Mouse (Mus musculus) olfactory bulb, adult 2 months (tissue): ENCODE data around the gene Dnase1. TPM values are rescaled to one million over a fixed set of nuclear protein-coding genes. Genes with fewer than 3 reads are reported as not detected.
"Not testable (repeated sequence)": the region's sequence is repeated elsewhere in the genome, so short reads cannot be mapped to it uniquely, and the experiment has no call there.

Source experiments
- H3K27ac ChIP-seq: fragments of 200-500 bp; 2 replicates; pipeline ENCODE4 v1.5.1; 2012; ENCODE audit warnings: low read depth, low read length; ENCODE audit not compliant: insufficient read depth
- H3K4me1 ChIP-seq: fragments of 200-500 bp; 2 replicates; pipeline ENCODE4 v1.6.1; 2012; ENCODE audit warnings: low read length; ENCODE audit not compliant: control insufficient read depth, insufficient read depth
- H3K4me3 ChIP-seq: fragments of 200-500 bp; 2 replicates; pipeline ENCODE4 v1.5.1; 2012; ENCODE audit warnings: mild to moderate bottlenecking, low read depth, low read length, moderate library complexity; ENCODE audit not compliant: insufficient read depth
- CTCF ChIP-seq: fragments of 200-500 bp; IDR thresholded peaks from 2 replicates; pipeline ENCODE4 v1.5.1; 2012; ENCODE audit warnings: low read depth, mild to moderate bottlenecking, low read length, moderate library complexity; ENCODE audit not compliant: insufficient read depth
- POLR2A ChIP-seq: fragments of 200-500 bp; IDR thresholded peaks from 2 replicates; pipeline ENCODE4 v1.6.1; 2012; ENCODE audit warnings: mild to moderate bottlenecking, low read depth, low read length, moderate library complexity; ENCODE audit not compliant: insufficient read depth
- WGBS: fragments of 180-500 bp; shearing (Covaris S2); methylation state at CpG from one replicate; pipeline ENCODE4 v1.1.7; 2018; 5-methylcytosine and 5-hydroxymethylcytosine counted together
- polyA plus RNA-seq: library from polyadenylated mRNA; stranded (reverse); fragments of >200 nt; gene quantifications from 2 replicates; pipeline ENCODE4 v1.2.4, GENCODE M21; 2012; ENCODE audit warnings: low replicate concordance; ENCODE audit not compliant: missing spikeins, insufficient read depth, insufficient read length

The Dnase1 gene
- polyA plus RNA-seq, 1 experiment: not detected

GRCm38 (mm10) chr16:4074836-4075235 is 38.1 kb downstream of the Dnase1 start:
- Histone ChIP-seq H3K4me3 (no peak overlapping the region), H3K4me1 (no peaks in the 10 kb centered on the region), H3K27ac (no peak overlapping the region)
- 74% methylated on average over 3 of the region's 3 CpGs for WGBS
- no peak for TF ChIP-seq POLR2A
- no peak for TF ChIP-seq CTCF

DNA sequence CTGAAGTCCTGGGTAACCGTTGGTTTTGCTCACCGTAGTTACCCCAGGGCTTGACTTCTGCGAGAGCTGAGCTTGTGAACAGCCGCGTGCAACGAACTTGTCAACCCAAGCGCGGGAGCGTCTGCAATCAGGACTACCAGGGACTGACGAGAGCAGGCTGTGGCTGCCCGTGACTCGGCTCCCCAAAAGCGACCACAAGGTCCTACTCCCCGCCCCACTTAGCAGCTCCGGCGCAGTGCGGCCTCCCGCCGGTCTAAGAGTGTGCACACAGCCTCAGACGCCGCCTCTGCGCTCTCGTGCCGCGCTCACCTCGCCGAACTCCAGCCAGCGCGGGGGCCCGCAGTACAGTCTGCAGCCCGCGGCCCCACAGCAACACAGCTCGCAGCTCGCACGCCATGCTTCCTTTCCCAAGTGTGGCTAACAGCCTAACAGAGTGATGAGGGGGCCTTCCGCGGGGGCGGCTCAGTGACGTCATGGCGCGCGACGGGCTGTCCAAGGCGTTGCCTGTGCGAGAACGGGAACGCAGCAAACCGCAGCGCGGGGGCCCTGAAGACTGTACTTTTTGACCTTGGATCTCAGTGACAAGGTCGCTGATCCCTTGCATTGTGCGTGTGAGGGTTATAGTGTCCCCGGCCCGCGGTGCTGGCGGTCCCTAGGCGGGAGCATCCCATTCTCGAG is 40.8 kb downstream of the Dnase1 start, which contains the start of gene Trap1:
Trap1 (minus strand) TSS at position 444 of the 678 bp plus-strand sequence.
- peak; percentile 79 for TF ChIP-seq POLR2A
- TF ChIP-seq CTCF: no peak
- Histone ChIP-seq H3K4me3 (peak within 1 kb of the TSS; percentile 96), H3K4me1 (no peaks in the 10 kb centered on the region), H3K27ac (peak within 1 kb of the TSS; percentile 88)
- WGBS: under 1% methylated on average over 58 of the region's 58 CpGs

GRCm38 (mm10) chr16:4078302-4078701 is 41.6 kb downstream of the Dnase1 start:
- 74% methylated on average over 10 of the region's 10 CpGs for WGBS
- not testable (repeated sequence) for H3K27ac ChIP-seq, H3K4me3 ChIP-seq, H3K4me1 ChIP-seq

GRCm38 (mm10) chr16:4079656-4080055 is 42.9 kb downstream of the Dnase1 start:
- WGBS: 79% methylated on average over 1 of the region's 1 CpGs
- Histone ChIP-seq H3K4me1 (no peaks in the 10 kb centered on the region), H3K27ac (no peak overlapping the region), H3K4me3 (no peak overlapping the region)
- TF ChIP-seq POLR2A: no peak
- no peak for TF ChIP-seq CTCF

GRCm38 (mm10) chr16:4080419-4080818 is 43.7 kb downstream of the Dnase1 start:
- WGBS: 73% methylated on average over 3 of the region's 3 CpGs
- H3K4me1 ChIP-seq: not testable (repeated sequence)

GRCm38 (mm10) chr16:4085051-4085450 is 48.3 kb downstream of the Dnase1 start:
- whole genome bisulfite sequencing: 98% methylated on average over 7 of the region's 7 CpGs
- TF ChIP-seq CTCF: no peak
- TF ChIP-seq POLR2A: no peak
- Histone ChIP-seq H3K4me3 (no peak overlapping the region), H3K27ac (no peak overlapping the region), H3K4me1 (no peaks in the 10 kb centered on the region)

More at GRCm38 (mm10) chr16:4080419-4080818, 43.7 kb downstream of the Dnase1 start:
- not testable (repeated sequence) for H3K4me3 ChIP-seq, H3K27ac ChIP-seq

GRCm38 (mm10) chr16:4085851-4086387 is 49.2 kb downstream of the Dnase1 start:
- no peaks in the 10 kb centered on the region for H3K4me1 ChIP-seq
- TF ChIP-seq CTCF (no peak), POLR2A (no peak)
- WGBS: 92% methylated on average over 9 of the region's 9 CpGs
- no peak overlapping the region for H3K4me3 ChIP-seq
- no peak overlapping the region for H3K27ac ChIP-seq

DNA sequence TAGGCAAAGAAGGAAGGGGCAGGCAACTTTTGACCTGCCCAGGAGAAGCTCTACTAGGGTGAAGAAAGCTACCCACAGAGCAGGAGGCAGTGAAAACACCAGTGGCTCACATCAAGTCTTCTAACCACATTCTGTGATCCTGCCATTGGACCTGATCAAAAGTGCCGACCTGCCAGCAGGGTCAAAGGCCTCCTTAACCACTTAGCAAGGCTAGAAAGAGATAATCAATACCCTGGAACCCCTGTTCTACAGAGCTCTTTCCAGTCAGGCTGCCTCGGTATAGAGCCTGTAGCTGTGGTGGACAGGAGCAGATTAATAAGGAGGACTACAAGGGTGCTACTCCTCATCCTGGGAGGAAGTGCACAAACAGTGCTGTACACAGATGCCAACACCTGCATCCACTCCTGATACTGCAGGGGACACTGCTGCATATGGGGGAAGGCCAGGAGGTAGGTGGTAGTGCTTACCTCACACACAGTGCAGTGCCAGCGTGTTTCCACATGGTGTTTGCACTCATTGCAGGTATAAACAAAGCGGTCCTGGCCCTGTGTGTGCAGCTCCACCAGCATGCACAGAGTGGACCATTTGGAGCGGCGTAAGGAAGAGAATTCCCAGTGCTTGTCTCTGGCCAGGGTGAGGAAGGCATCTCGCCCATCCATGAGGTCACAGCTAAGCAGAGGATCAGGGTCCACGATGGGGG is 50.6 kb downstream of the Dnase1 start:
- no peak for TF ChIP-seq POLR2A
- TF ChIP-seq CTCF: no peak
- H3K4me3 ChIP-seq: no peak overlapping the region
- H3K4me1 ChIP-seq: no peaks in the 10 kb centered on the region
- WGBS: 94% methylated on average over 8 of the region's 8 CpGs
- H3K27ac ChIP-seq: no peak overlapping the region

Other genes with a start within 250 kb of the Dnase1 start
- gene Olfr15, start 206.1 kb upstream of the Dnase1 start, polyA plus RNA-seq: not detected in 2 replicates
- gene Zfp174, start 189.7 kb upstream of the Dnase1 start, polyA plus RNA-seq: not detected in 2 replicates
- gene Naa60, start 164.6 kb upstream of the Dnase1 start, polyA plus RNA-seq: not detected in 2 replicates
- gene Zfp597, start 152.4 kb upstream of the Dnase1 start, polyA plus RNA-seq: not detected in 2 replicates
- not detected in 2 replicates for gene Gm20695, start 152.3 kb upstream of the Dnase1 start, polyA plus RNA-seq
- not detected in 2 replicates for gene 1700037C18Rik, start 128.3 kb upstream of the Dnase1 start, polyA plus RNA-seq
- gene Cluap1, start 128.1 kb upstream of the Dnase1 start, polyA plus RNA-seq: not detected in 2 replicates
- not detected in 2 replicates for gene Nlrc3, start 60.3 kb upstream of the Dnase1 start, polyA plus RNA-seq
- gene Slx4, start 33.2 kb upstream of the Dnase1 start, polyA plus RNA-seq: 162 TPM in 1 of 2 replicates, not detected in the other
- not detected in 2 replicates for gene Trap1, start 40.9 kb downstream of the Dnase1 start, polyA plus RNA-seq
- gene Crebbp, start 177.1 kb downstream of the Dnase1 start, polyA plus RNA-seq: 56.2 and 91.1 TPM in 2 replicates